Mouse (Mus musculus): ENCODE measurements at regions not wholly inside any gene's neighbourhood (a gene's known extent, or its start where the extent isn't known, plus 50 kb on each side); places are given as distances from the start of the nearest gene placed in this dataset.

DNA sequence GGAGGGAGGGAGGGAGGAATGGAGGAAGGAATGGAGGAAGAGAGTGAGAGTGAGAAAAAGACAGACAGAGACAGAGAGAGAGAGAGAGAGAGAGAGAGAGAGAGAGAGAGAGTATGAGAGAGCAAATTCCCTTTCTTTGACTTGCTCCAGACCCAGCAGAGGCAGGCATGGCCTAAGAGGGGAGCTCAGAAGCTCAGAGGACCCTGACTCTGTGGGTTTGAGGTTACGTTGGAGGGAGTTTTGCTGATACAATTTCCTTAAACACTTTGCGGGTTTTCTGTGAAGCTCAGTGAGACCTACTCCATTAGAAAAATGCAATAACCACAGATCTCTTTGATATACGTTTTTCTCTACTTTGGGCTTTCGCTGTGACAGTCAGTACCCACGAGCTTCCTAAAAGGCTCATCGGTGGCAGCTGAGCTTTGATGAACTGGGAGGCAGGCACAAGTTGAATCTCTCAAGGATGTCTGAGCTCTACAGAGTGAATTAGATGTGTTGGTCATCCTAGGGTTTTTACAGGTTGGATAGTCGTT, 105.1 kb downstream of the Gadd45g start:
- Histone ChIP-seq H3K9ac (ENCODE audit: control insufficient read depth, low read depth, low read length, poor library complexity, severe bottlenecking) (no peak overlapping the region), H3K27me3 (ENCODE audit: control insufficient read depth in 1 of 2, insufficient read depth in 2 of 2, low read length in 2 of 2) (no peaks in the 10 kb centered on the region), H3K4me3 (ENCODE audit: control insufficient read depth in 1 of 2, insufficient read depth in 1 of 2, low read depth in 2 of 2, low read length in 2 of 2) (no peak overlapping the region), H3K9me3 (replicated peaks; ENCODE audit: insufficient read depth, low read length) (no peaks in the 10 kb centered on the region), H3K27ac (ENCODE audit: control insufficient read depth, low read depth, low read length) (no peak overlapping the region), H3K4me1 (ENCODE audit: control insufficient read depth in 1 of 2, insufficient read depth in 2 of 2, low read length in 2 of 2) (no peaks in the 10 kb centered on the region), H3K79me2 (ENCODE audit: control insufficient read depth, insufficient read depth, low read length, poor library complexity) (no peaks in the 10 kb centered on the region), H3K36me3 (ENCODE audit: control insufficient read depth in 1 of 2, insufficient read depth in 2 of 2, low read length in 2 of 2) (no peaks in the 10 kb centered on the region)
- no peak for DNase-seq (ENCODE audit: low read depth, low spot score)
- TF ChIP-seq CTCF (IDR thresholded peaks at IDR 0.05 in 2 of 3, conservative IDR thresholded peaks at IDR 0.05 in 1 of 3; ENCODE audit: control insufficient read depth in 1 of 3, insufficient read depth in 1 of 3, low read depth in 2 of 3, low read length in 3 of 3, poor library complexity in 1 of 3, severe bottlenecking in 1 of 3) (no peak), CHD1 (IDR thresholded peaks at IDR 0.05; ENCODE audit: low read depth, low read length) (no peak), NELFE (IDR thresholded peaks at IDR 0.05; ENCODE audit: low read depth, low read length) (no peak), UBTF (IDR thresholded peaks at IDR 0.05; ENCODE audit: borderline replicate concordance, insufficient read depth, low read depth, low read length) (no peak), ZKSCAN1 (IDR thresholded peaks at IDR 0.05; ENCODE audit: low read depth, low read length) (no peak), GATA1 (IDR thresholded peaks at IDR 0.05; ENCODE audit: low read depth, low read length) (no peak), EP300 (IDR thresholded peaks at IDR 0.05; ENCODE audit: low read depth in 1 of 2, low read length in 2 of 2) (no peak)

DNA sequence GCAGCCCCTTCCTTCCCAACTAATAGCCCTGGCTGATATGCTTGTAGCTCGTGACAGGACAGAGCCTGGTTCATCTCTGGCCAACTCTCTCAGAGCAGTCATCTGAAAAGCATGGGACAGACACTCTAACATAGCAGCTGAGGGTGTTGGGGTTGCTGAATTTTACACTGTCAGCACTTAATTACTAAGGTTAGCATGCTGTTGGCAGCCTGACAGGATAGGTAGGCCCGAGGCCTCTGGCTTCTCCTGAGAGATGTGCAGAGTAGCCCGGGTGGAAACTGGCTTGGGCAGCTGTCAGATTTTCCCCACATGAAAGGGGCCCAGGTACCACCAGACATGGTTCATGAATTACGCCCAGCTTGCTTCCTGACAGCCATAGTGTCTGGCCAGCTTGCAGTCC, 106.6 kb downstream of the Gadd45g start:
- Histone ChIP-seq H3K9ac (ENCODE audit: control insufficient read depth, low read depth, low read length, poor library complexity, severe bottlenecking) (no peak overlapping the region), H3K27ac (ENCODE audit: control insufficient read depth, low read depth, low read length) (no peak overlapping the region), H3K4me3 (ENCODE audit: control insufficient read depth in 1 of 2, insufficient read depth in 1 of 2, low read depth in 2 of 2, low read length in 2 of 2) (no peak overlapping the region), H3K9me3 (replicated peaks; ENCODE audit: insufficient read depth, low read length) (no peaks in the 10 kb centered on the region), H3K79me2 (ENCODE audit: control insufficient read depth, insufficient read depth, low read length, poor library complexity) (no peaks in the 10 kb centered on the region), H3K27me3 (ENCODE audit: control insufficient read depth in 1 of 2, insufficient read depth in 2 of 2, low read length in 2 of 2) (no peaks in the 10 kb centered on the region), H3K36me3 (ENCODE audit: control insufficient read depth in 1 of 2, insufficient read depth in 2 of 2, low read length in 2 of 2) (no peaks in the 10 kb centered on the region), H3K4me1 (ENCODE audit: control insufficient read depth in 1 of 2, insufficient read depth in 2 of 2, low read length in 2 of 2) (no peaks in the 10 kb centered on the region)
- no peak for TF ChIP-seq SIN3A (IDR thresholded peaks at IDR 0.05; ENCODE audit: low read length)
- TF ChIP-seq EP300 (IDR thresholded peaks at IDR 0.05; ENCODE audit: low read depth in 1 of 2, low read length in 2 of 2): no peak
- TF ChIP-seq SMC3 (IDR thresholded peaks at IDR 0.05; ENCODE audit: low read depth, low read length): no peak
- no peak for TF ChIP-seq TBP (IDR thresholded peaks at IDR 0.05; ENCODE audit: low read depth, low read length)
- no peak for TF ChIP-seq MXI1 (IDR thresholded peaks at IDR 0.05; ENCODE audit: low read depth, low read length)
- no peak for TF ChIP-seq UBTF (IDR thresholded peaks at IDR 0.05; ENCODE audit: borderline replicate concordance, insufficient read depth, low read depth, low read length)
- no peak for DNase-seq (ENCODE audit: low read depth, low spot score)

DNA sequence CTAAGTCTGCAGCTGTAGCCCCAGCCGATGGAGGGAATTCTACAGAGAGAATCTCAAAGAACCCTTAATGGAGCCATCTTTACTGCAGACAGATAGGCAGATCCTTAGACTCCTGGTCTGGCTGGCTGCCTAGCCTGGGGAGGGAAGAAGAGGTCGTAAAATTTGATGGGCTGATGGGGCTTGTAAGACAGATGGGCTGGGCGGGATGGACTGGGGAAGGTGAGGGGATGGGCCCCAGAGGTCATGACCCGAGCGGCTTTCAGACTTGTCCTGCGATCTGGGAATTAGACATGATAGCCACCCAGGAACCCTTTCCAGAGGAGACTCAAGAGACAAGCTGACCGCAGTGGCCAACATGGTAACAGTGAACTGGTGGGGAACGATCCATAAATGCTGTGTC, 107.1 kb downstream of the Gadd45g start:
- Histone ChIP-seq H3K9me3 (replicated peaks; ENCODE audit: insufficient read depth, low read length) (no peaks in the 10 kb centered on the region), H3K9ac (ENCODE audit: control insufficient read depth, low read depth, low read length, poor library complexity, severe bottlenecking) (no peak overlapping the region), H3K27ac (ENCODE audit: control insufficient read depth, low read depth, low read length) (no peak overlapping the region), H3K4me3 (ENCODE audit: control insufficient read depth in 1 of 2, insufficient read depth in 1 of 2, low read depth in 2 of 2, low read length in 2 of 2) (no peak overlapping the region), H3K36me3 (ENCODE audit: control insufficient read depth in 1 of 2, insufficient read depth in 2 of 2, low read length in 2 of 2) (no peaks in the 10 kb centered on the region), H3K79me2 (ENCODE audit: control insufficient read depth, insufficient read depth, low read length, poor library complexity) (no peaks in the 10 kb centered on the region), H3K4me1 (ENCODE audit: control insufficient read depth in 1 of 2, insufficient read depth in 2 of 2, low read length in 2 of 2) (no peaks in the 10 kb centered on the region), H3K27me3 (ENCODE audit: control insufficient read depth in 1 of 2, insufficient read depth in 2 of 2, low read length in 2 of 2) (no peaks in the 10 kb centered on the region)
- DNase-seq (ENCODE audit: low read depth, low spot score): no peak
- TF ChIP-seq CHD1 (IDR thresholded peaks at IDR 0.05; ENCODE audit: low read depth, low read length): no peak
- TF ChIP-seq KAT2A (conservative IDR thresholded peaks at IDR 0.05; ENCODE audit: low read depth, low read length): no peak
- no peak for TF ChIP-seq CTCF (IDR thresholded peaks at IDR 0.05 in 2 of 3, conservative IDR thresholded peaks at IDR 0.05 in 1 of 3; ENCODE audit: control insufficient read depth in 1 of 3, insufficient read depth in 1 of 3, low read depth in 2 of 3, low read length in 3 of 3, poor library complexity in 1 of 3, severe bottlenecking in 1 of 3)

Data from MEL (cell line).